In genomic region chr19:55091602-55092413, GRCm38 (mm10) we compare ENCODE assay signal across 11 mouse cellular contexts. TPM values are rescaled to one million over a fixed set of nuclear protein-coding genes. Genes with fewer than 3 reads are reported as not detected.
A peak's percentile ranks its signal among the peaks of the same experiment; 100 is the strongest.
DNase-seq lines count a peak whose midpoint lies in the region; ATAC-seq lines count a peak whose summit lies in the region.
"Had no signal": no experiment of that assay in that cellular context is flagged by ENCODE, and none has a peak within 500 bp of the region (broad histone marks: within the 10 kb centered on the region; RNA-seq: fewer than 3 reads in every experiment).

No protein-coding gene starts in this region.

- H3K27ac ChIP-seq in kidney, embryonic 14.5 days (ENCODE audit: low read depth, low read length), result no peak overlapping the region
- no peak overlapping the region for H3K27ac ChIP-seq in liver, embryonic 11.5 days (ENCODE audit: low read depth, low read length)

- no peaks in the 10 kb centered on the region for H3K27me3 ChIP-seq in kidney, embryonic 14.5 days (ENCODE audit: control insufficient read depth, insufficient read depth, low read length)
- no peaks in the 10 kb centered on the region for H3K27me3 ChIP-seq in liver, embryonic 11.5 days (replicated peaks; ENCODE audit: control insufficient read depth, insufficient read depth, low read length)

- H3K9me3 ChIP-seq in kidney, embryonic 14.5 days (ENCODE audit: control insufficient read depth, low read length), result no peaks in the 10 kb centered on the region
- H3K9me3 ChIP-seq in liver, embryonic 11.5 days (ENCODE audit: control insufficient read depth, low read length), result no peaks in the 10 kb centered on the region

- H3K4me1 ChIP-seq in kidney, embryonic 14.5 days (ENCODE audit: control insufficient read depth, insufficient read depth, low read length), result no peaks in the 10 kb centered on the region
- peaks cover 24% of the 10 kb centered on the region for H3K4me1 ChIP-seq in liver, embryonic 11.5 days (replicated peaks; ENCODE audit: control insufficient read depth, insufficient read depth, low read length)

- H3K9ac ChIP-seq in kidney, embryonic 14.5 days (ENCODE audit: low read depth, low read length), result no peak overlapping the region
- H3K9ac ChIP-seq in liver, embryonic 11.5 days (ENCODE audit: low read depth, low read length), result no peak overlapping the region

- 78% methylated on average over 17 of the region's 17 CpGs for WGBS in kidney, embryonic 14.5 days
- WGBS in liver, embryonic 11.5 days, result 79% methylated on average over 17 of the region's 17 CpGs

- no peak overlapping the region for H3K4me3 ChIP-seq in kidney, embryonic 14.5 days (ENCODE audit: low read length)
- H3K4me3 ChIP-seq in liver, embryonic 11.5 days (ENCODE audit: low read depth, low read length), result no peak overlapping the region
- H3K4me3 ChIP-seq: erythroblast, embryonic 14.5 days had no signal

- H3K36me3 ChIP-seq in kidney, embryonic 14.5 days (ENCODE audit: control insufficient read depth, insufficient read depth, low read length), result peaks cover 69% of the 10 kb centered on the region
- peaks cover 11% of the 10 kb centered on the region for H3K36me3 ChIP-seq in liver, embryonic 11.5 days (ENCODE audit: control insufficient read depth, insufficient read depth, low read length)

- no peak overlapping the region for H3K4me2 ChIP-seq in kidney, embryonic 14.5 days (replicated peaks; ENCODE audit: low read depth, low read length)
- no peak overlapping the region for H3K4me2 ChIP-seq in liver, embryonic 11.5 days

- DNase-seq in kidney, adult 18-20 months, result peak; percentile 51
- DNase-seq in kidney, adult 9 months, result peak; percentile 46
- DNase-seq in liver, embryonic 11.5 days (ENCODE audit: low spot score), result no peak
- DNase-seq in lung, postnatal 4 days, result peak; percentile 23 to 73
- no peak for DNase-seq in gastrocnemius, postnatal 25 days
- DNase-seq in urinary bladder, adult 18-20 months (ENCODE audit: low spot score in 2 of 2), result no peak
- DNase-seq: cerebellum, adult 18-20 months; thymus, postnatal 36 days had no signal

- no peak for ATAC-seq in kidney, embryonic 14.5 days (ENCODE audit: low FRiP score, low TSS enrichment)
- ATAC-seq in liver, embryonic 11.5 days (replicated peaks; ENCODE audit: low FRiP score), result peak; percentile 55; the same call in 1 of the 2 replicates
- no peak for ATAC-seq in monocyte, adult 5-6 weeks (replicated peaks; ENCODE audit: insufficient number of reproducible peaks, low FRiP score, low TSS enrichment, poor library complexity, severe bottlenecking)

RNA-seq across cellular contexts. Expression of gene Gpam, which starts 35.2 kb away (rescaled TPM):
- 11.8 and 22.2 TPM in 2 replicates for polyA plus RNA-seq in kidney, embryonic 14.5 days (2014; fragmentation: Nextera tagmentation; extraction: Ambion mirVana)
- polyA plus RNA-seq in liver, embryonic 11.5 days (2014; fragmentation: Nextera tagmentation; extraction: Ambion mirVana), result 36.3 and 42.2 TPM in 2 replicates
- 100 to 1,000 TPM in 1 of 2 experiments, 10 to 100 TPM in 1; 84.0 to 124 TPM for total RNA-seq in gastrocnemius, postnatal 25 days (2021)
- 1.9 to 6.5 TPM (median 5.3 TPM) in 3 replicates for total RNA-seq in monocyte, adult 5-6 weeks (2017)

Comparison
In these comparisons a context has a peak if more than half of its experiments do, and no peak if none do; other contexts are left out.
1. DNase-seq: peak in kidney, adult 18-20 months (single experiment), kidney, adult 9 months (single experiment) and lung, postnatal 4 days (2 of 2); none in liver, embryonic 11.5 days (single experiment), gastrocnemius, postnatal 25 days (single experiment) and urinary bladder, adult 18-20 months (0 of 2).
2. RNA of gene Gpam, which starts 35.2 kb away (total RNA-seq): 84.0 to 124 TPM in gastrocnemius, postnatal 25 days; 1.9 to 6.5 TPM in monocyte, adult 5-6 weeks; every median in the first group is over 10 times any median in the second.